Mouse (Mus musculus) forebrain, embryonic 14.5 days (tissue): ENCODE data around the gene Prkaca. TPM values are rescaled to one million over a fixed set of nuclear protein-coding genes. Genes with fewer than 3 reads are reported as not detected.

Experiments
- ATAC-seq: fragments of 200-750 bp; cut with Nextera tagmentation; 2 replicates; pipeline ENCODE4 v1.8.0; 2017; ENCODE audit warnings: mild to moderate bottlenecking, moderate library complexity
- DNase-seq: peaks from one replicate; pipeline ENCODE4 v3.0.0-alpha.2; 2015; ENCODE audit warnings: low spot score
- H3K27ac ChIP-seq: fragments of 300-500 bp; sonication (generic); 2 replicates; pipeline ENCODE4 v1.5.1; 2014; ENCODE audit warnings: low read depth, mild to moderate bottlenecking, control low read depth, low read length, moderate library complexity
- H3K27me3 ChIP-seq: fragments of 300-500 bp; sonication (generic); replicated peaks from 2 replicates; pipeline ENCODE4 v1.6.1; 2014; ENCODE audit warnings: low read length, control low read depth, mixed read lengths; ENCODE audit not compliant: control insufficient read depth, insufficient read depth
- H3K36me3 ChIP-seq: fragments of 300-500 bp; sonication (generic); 2 replicates; pipeline ENCODE4 v1.6.1; 2014; ENCODE audit warnings: low read length, control low read depth; ENCODE audit not compliant: control insufficient read depth, insufficient read depth
- H3K4me1 ChIP-seq: fragments of 300-500 bp; sonication (generic); 2 replicates; pipeline ENCODE4 v1.6.1; 2014; ENCODE audit warnings: antibody characterized with exemption, low read length, control low read depth; ENCODE audit not compliant: control insufficient read depth, insufficient read depth
- H3K4me2 ChIP-seq: fragments of 300-500 bp; sonication (generic); 2 replicates; pipeline ENCODE4 v1.6.1; 2014; ENCODE audit warnings: mild to moderate bottlenecking, control low read depth, low read length
- H3K4me3 ChIP-seq: fragments of 300-500 bp; sonication (generic); 2 replicates; pipeline ENCODE4 v1.5.1; 2014; ENCODE audit warnings: low read depth, low read length, control low read depth
- H3K9ac ChIP-seq: fragments of 300-500 bp; sonication (generic); 2 replicates; pipeline ENCODE4 v1.6.1; 2014; ENCODE audit warnings: mild to moderate bottlenecking, low read length, control low read depth, moderate library complexity
- H3K9me3 ChIP-seq: fragments of 300-500 bp; sonication (generic); replicated peaks from 2 replicates; pipeline ENCODE4 v1.6.1; 2016; ENCODE audit warnings: low read length, control low read depth, mixed read lengths; ENCODE audit not compliant: control insufficient read depth
- WGBS: fragments of 180-500 bp; shearing (Covaris S2); extraction: QIAGEN DNeasy Blood & Tissue Kit; methylation state at CpG from one replicate; pipeline ENCODE4 v1.1.7; 2014; 5-methylcytosine and 5-hydroxymethylcytosine counted together
- polyA plus RNA-seq: library from polyadenylated mRNA; unstranded; fragments of >200 nt; fragmentation: Nextera tagmentation; extraction: Ambion mirVana; gene quantifications from 2 replicates; pipeline ENCODE4 v1.2.1, GENCODE M21; 2014

Gene Prkaca
- polyA plus RNA-seq, 1 experiment from 2014 or later: 117 TPM

GRCm38 (mm10) chr8:84019738-84020137 is 46.9 kb downstream of the Prkaca start:
- Histone ChIP-seq H3K9me3 (no peaks in the 10 kb centered on the region), H3K9ac (no peak overlapping the region), H3K4me1 (no peaks in the 10 kb centered on the region), H3K27me3 (peaks cover 15% of the 10 kb centered on the region), H3K4me3 (no peak overlapping the region), H3K4me2 (no peak overlapping the region), H3K27ac (no peak overlapping the region), H3K36me3 (no peaks in the 10 kb centered on the region)
- 90% methylated on average over 9 of the region's 9 CpGs for WGBS
- no peak for ATAC-seq
- DNase-seq: no peak

- no peak within 1 kb of the TSS for H3K9ac ChIP-seq
- ATAC-seq (no peak), DNase-seq (no peak)
- no peaks in the 10 kb centered on the region for H3K36me3 ChIP-seq
- H3K27me3 ChIP-seq: peaks cover 25% of the 10 kb centered on the region
- H3K9me3 ChIP-seq: no peaks in the 10 kb centered on the region
- H3K4me1 ChIP-seq: no peaks in the 10 kb centered on the region
- WGBS: 10% methylated on average over 18 of the region's 18 CpGs
- no peak within 1 kb of the TSS for H3K4me3 ChIP-seq
- H3K27ac ChIP-seq: no peak within 1 kb of the TSS
- no peak within 1 kb of the TSS for H3K4me2 ChIP-seq
Observed at GRCm38 (mm10) chr8:84021096-84021495, 48.3 kb downstream of the Prkaca start, which contains the start of gene Palm3. Palm3 (plus strand) TSS chr8:84021471.

GRCm38 (mm10) chr8:84021569-84021968 is 48.8 kb downstream of the Prkaca start:
- DNase-seq (no peak), ATAC-seq (no peak)

GRCm38 (mm10) chr8:84023085-84023484 is 50.3 kb downstream of the Prkaca start:
- H3K9ac ChIP-seq: no peak overlapping the region
- no peak overlapping the region for H3K4me2 ChIP-seq
- H3K27ac ChIP-seq: no peak overlapping the region
- H3K27me3 ChIP-seq: peaks cover 34% of the 10 kb centered on the region
- H3K4me3 ChIP-seq: no peak overlapping the region
- WGBS: 69% methylated on average over 5 of the region's 5 CpGs
- no peaks in the 10 kb centered on the region for H3K36me3 ChIP-seq
- DNase-seq: no peak
- no peak for ATAC-seq
- no peaks in the 10 kb centered on the region for H3K4me1 ChIP-seq
- no peaks in the 10 kb centered on the region for H3K9me3 ChIP-seq

More at GRCm38 (mm10) chr8:84021569-84021968, 48.8 kb downstream of the Prkaca start:
- Histone ChIP-seq H3K4me2 (no peak overlapping the region), H3K27me3 (peaks cover 25% of the 10 kb centered on the region), H3K27ac (no peak overlapping the region), H3K4me1 (no peaks in the 10 kb centered on the region), H3K4me3 (no peak overlapping the region), H3K9me3 (no peaks in the 10 kb centered on the region), H3K36me3 (no peaks in the 10 kb centered on the region), H3K9ac (no peak overlapping the region)
- 46% methylated on average over 12 of the region's 12 CpGs for WGBS

- Histone ChIP-seq H3K4me1 (no peaks in the 10 kb centered on the region), H3K4me2 (no peak overlapping the region), H3K9ac (no peak overlapping the region), H3K27ac (no peak overlapping the region), H3K27me3 (peaks cover 40% of the 10 kb centered on the region), H3K9me3 (no peaks in the 10 kb centered on the region), H3K36me3 (no peaks in the 10 kb centered on the region), H3K4me3 (no peak overlapping the region)
- WGBS: 86% methylated on average over 1 of the region's 1 CpGs
- ATAC-seq (no peak), DNase-seq (no peak)
Observed at GRCm38 (mm10) chr8:84023631-84024030, 50.8 kb downstream of the Prkaca start.

- H3K4me1 ChIP-seq: no peaks in the 10 kb centered on the region
- no peak overlapping the region for H3K4me2 ChIP-seq
- DNase-seq (peak; percentile 51), ATAC-seq (no peak)
- 16% methylated on average over 10 of the region's 10 CpGs for WGBS
- H3K27me3 ChIP-seq: peaks cover 40% of the 10 kb centered on the region
- H3K9ac ChIP-seq: no peak overlapping the region
- no peaks in the 10 kb centered on the region for H3K9me3 ChIP-seq
- no peak overlapping the region for H3K4me3 ChIP-seq
- no peaks in the 10 kb centered on the region for H3K36me3 ChIP-seq
- no peak overlapping the region for H3K27ac ChIP-seq
Observed at GRCm38 (mm10) chr8:84024171-84024570, 51.4 kb downstream of the Prkaca start.

GRCm38 (mm10) chr8:84025863-84026262 is 53.1 kb downstream of the Prkaca start:
- ATAC-seq: peak; percentile 88
- peak overlapping the region; percentile 58 for H3K9ac ChIP-seq
- H3K4me1 ChIP-seq: no peaks in the 10 kb centered on the region
- peak overlapping the region; percentile 44 for H3K4me3 ChIP-seq
- H3K9me3 ChIP-seq: no peaks in the 10 kb centered on the region
- no peaks in the 10 kb centered on the region for H3K36me3 ChIP-seq
- under 1% methylated on average over 40 of the region's 41 CpGs for WGBS
- H3K4me2 ChIP-seq: peak overlapping the region; percentile 87
- no peak overlapping the region for H3K27ac ChIP-seq
- DNase-seq: peak; percentile 78
- peaks cover 31% of the 10 kb centered on the region for H3K27me3 ChIP-seq

GRCm38 (mm10) chr8:84027449-84027848 is 54.7 kb downstream of the Prkaca start:
- no peak overlapping the region for H3K4me3 ChIP-seq
- H3K27ac ChIP-seq: no peak overlapping the region
- no peak overlapping the region for H3K9ac ChIP-seq
- H3K36me3 ChIP-seq: no peaks in the 10 kb centered on the region
- no peaks in the 10 kb centered on the region for H3K9me3 ChIP-seq
- WGBS: 12% methylated on average over 10 of the region's 10 CpGs
- DNase-seq (no peak), ATAC-seq (no peak)
- peaks cover 25% of the 10 kb centered on the region for H3K27me3 ChIP-seq
- H3K4me2 ChIP-seq: no peak overlapping the region
- H3K4me1 ChIP-seq: no peaks in the 10 kb centered on the region

- peaks cover 25% of the 10 kb centered on the region for H3K27me3 ChIP-seq
- DNase-seq (no peak), ATAC-seq (no peak)
- no peaks in the 10 kb centered on the region for H3K36me3 ChIP-seq
- no peak overlapping the region for H3K9ac ChIP-seq
- H3K4me1 ChIP-seq: no peaks in the 10 kb centered on the region
- no peak overlapping the region for H3K4me2 ChIP-seq
- no peak overlapping the region for H3K27ac ChIP-seq
- H3K4me3 ChIP-seq: no peak overlapping the region
- no peaks in the 10 kb centered on the region for H3K9me3 ChIP-seq
- WGBS: 88% methylated on average over 5 of the region's 5 CpGs
Observed at GRCm38 (mm10) chr8:84029272-84029671, 56.5 kb downstream of the Prkaca start.
